Mouse (Mus musculus) heart, adult 11 months (tissue): ENCODE measurements around the gene Rpe.
"Not testable (repeated sequence)": the region's sequence is repeated elsewhere in the genome, so short reads cannot be mapped to it uniquely, and the experiment has no call there.

ENCODE experiments used
- DNase-seq: peaks from one replicate; pipeline ENCODE4 v3.0.0; 2022

Rpe gene

GRCm38 (mm10) chr1:66700693-66701575, at the start of gene Rpe:
TSS of gene Rpe (plus strand) at chr1:66700831.
- DNase-seq, result peak; percentile 99

GRCm38 (mm10) chr1:66655119-66655746, 45.4 kb upstream of the Rpe start:
- DNase-seq, result peak; percentile 24

GRCm38 (mm10) chr1:66655747-66656119, 44.9 kb upstream of the Rpe start:
- no peak for DNase-seq

- DNase-seq, result no peak
Observed at GRCm38 (mm10) chr1:66671475-66671874, 29.2 kb upstream of the Rpe start.

- peak; percentile 53 for DNase-seq
Observed at GRCm38 (mm10) chr1:66672812-66673211, 27.8 kb upstream of the Rpe start.

GRCm38 (mm10) chr1:66677928-66678327, 22.7 kb upstream of the Rpe start:
- DNase-seq, result peak; percentile 60

GRCm38 (mm10) chr1:66678662-66679061, 22.0 kb upstream of the Rpe start:
- no peak for DNase-seq

GRCm38 (mm10) chr1:66682974-66683373, 17.7 kb upstream of the Rpe start:
- no peak for DNase-seq

- DNase-seq, result no peak
Observed at GRCm38 (mm10) chr1:66691772-66692171, 8.9 kb upstream of the Rpe start.

- DNase-seq, result peak; percentile 65
Observed at GRCm38 (mm10) chr1:66692308-66692707, 8.3 kb upstream of the Rpe start.

GRCm38 (mm10) chr1:66692780-66693392, 7.7 kb upstream of the Rpe start:
- DNase-seq, result peak; percentile 55

GRCm38 (mm10) chr1:66694266-66694665, 6.4 kb upstream of the Rpe start:
- peak; percentile 65 for DNase-seq

- no peak for DNase-seq
Observed at GRCm38 (mm10) chr1:66695296-66695695, 5.3 kb upstream of the Rpe start.

- DNase-seq, result not testable (repeated sequence)
Observed at GRCm38 (mm10) chr1:66699630-66700029, 1.0 kb upstream of the Rpe start.

- DNase-seq, result no peak
Observed at GRCm38 (mm10) chr1:66700149-66700692, 410 bp upstream of the Rpe start.

GRCm38 (mm10) chr1:66701576-66701940, 927 bp downstream of the Rpe start:
- no peak for DNase-seq

GRCm38 (mm10) chr1:66702623-66703345, 2.2 kb downstream of the Rpe start:
- DNase-seq, result no peak

GRCm38 (mm10) chr1:66704523-66704922, 3.9 kb downstream of the Rpe start:
- no peak for DNase-seq

- no peak for DNase-seq
Observed at GRCm38 (mm10) chr1:66712859-66713258, 12.2 kb downstream of the Rpe start.

- DNase-seq, result no peak
Observed at GRCm38 (mm10) chr1:66730581-66730980, 29.9 kb downstream of the Rpe start.

- no peak for DNase-seq
Observed at GRCm38 (mm10) chr1:66768764-66769163, 68.1 kb downstream of the Rpe start.
